Mouse (Mus musculus) small intestine, adult 10 weeks (tissue): Measurements from ENCODE around the gene Ptcd3. TPM values are rescaled to one million over a fixed set of nuclear protein-coding genes. Genes with fewer than 3 reads are reported as not detected.

Experiments used
- polyA plus RNA-seq: library from polyadenylated mRNA; stranded (reverse); fragments of 350-450 nt; fragmentation: Illumina TruSeq; extraction: RNeasy Lipid Tissue Mini Kit (QIAGEN cat#74804); gene quantifications from one replicate; pipeline ENCODE4 v1.2.3, GENCODE M21; 2014; ENCODE audit warnings: low replicate concordance

Gene Ptcd3
- polyA plus RNA-seq: 229 TPM

GRCm38 (mm10) chr6:71908481-71909381, at the start of gene Ptcd3, which contains the start of gene Polr1a:
TSS of gene Ptcd3 (minus strand) at chr6:71908750.
TSS of gene Polr1a (plus strand) at chr6:71909053.

GRCm38 (mm10) chr6:71830690-71831580, 77.6 kb downstream of the Ptcd3 start, which contains the start of gene Immt:
TSS of gene Immt (plus strand) at chr6:71831331.

Other genes starting within 250 kb of the Ptcd3 start
- 1.3 TPM for gene Reep1, start 201.2 kb downstream of the Ptcd3 start, polyA plus RNA-seq
- gene Mrpl35, start 81.8 kb downstream of the Ptcd3 start, polyA plus RNA-seq: 31.4 TPM
- 230 TPM for gene Immt, start 77.4 kb downstream of the Ptcd3 start, polyA plus RNA-seq
- 1.7 TPM for gene Polr1a, start 303 bp upstream of the Ptcd3 start, polyA plus RNA-seq
- gene St3gal5, start 188.8 kb upstream of the Ptcd3 start, polyA plus RNA-seq: 1.1 TPM